Mouse (Mus musculus) adrenal gland, adult 18-20 months (tissue): ENCODE measurements around the gene Espn. TPM values are rescaled to one million over a fixed set of nuclear protein-coding genes. Genes with fewer than 3 reads are reported as not detected.

Source experiments
- DNase-seq, 2 experiments: peaks; one replicate each; pipeline ENCODE4 v3.0.0; 2021 to 2022; ENCODE audit warnings: low spot score in 2 of 2
- long read RNA-seq, 2 experiments: library from polyadenylated mRNA; stranded (forward); transcript quantifications; one replicate each; pipeline ENCODE4 v2.0.0; 2021
- total RNA-seq, 2 experiments: library from RNA; stranded (reverse); gene quantifications; 1 replicate in 1 of 2; 2 replicates in 1 of 2; pipeline ENCODE4 v1.2.3; 2021

Gene Espn
- total RNA-seq, result 1 to 10 TPM; 1.9 to 3.3 TPM
- long read RNA-seq, experiment 1, partial matches to known transcripts, result 0 of 2 reads
- long read RNA-seq, experiment 1, other reads (novel, unspliced or antisense), result 2 of 2 reads
- long read RNA-seq, experiment 2, result 0 reads

DNA sequence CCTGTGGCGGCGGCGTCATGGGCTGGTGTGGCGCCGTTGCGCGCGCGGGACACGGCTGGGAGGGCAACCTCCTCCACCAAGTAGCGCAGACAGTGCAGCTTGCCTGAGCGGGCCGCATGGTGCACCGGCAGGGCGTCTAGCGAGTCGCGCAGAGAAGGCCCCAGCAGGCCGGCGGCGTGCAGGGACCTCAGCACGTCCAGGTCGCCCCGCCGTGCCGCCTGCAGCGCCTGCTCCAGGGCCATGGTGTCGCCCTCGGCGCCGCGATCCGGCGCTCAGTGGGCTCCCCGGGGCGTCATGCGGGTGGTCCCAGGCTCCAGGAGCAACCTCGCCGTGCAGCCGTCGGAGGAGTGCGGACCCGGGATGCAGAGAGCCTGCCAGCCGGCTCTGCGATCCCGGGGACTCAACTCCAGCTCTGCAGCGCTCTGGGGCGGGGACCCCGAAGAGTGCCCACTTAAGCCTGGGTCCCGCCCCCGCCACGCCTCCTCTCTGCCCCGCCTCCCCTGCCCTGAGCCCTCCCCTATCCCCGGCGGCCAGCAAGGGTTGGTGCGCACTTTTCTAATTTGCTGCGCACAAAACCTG, at the start of gene Espn:
Gene Espn, minus strand, starts transcription at position 406 of the 579 bp plus-strand sequence.
- peak; percentile 47 to 63 for DNase-seq

DNA sequence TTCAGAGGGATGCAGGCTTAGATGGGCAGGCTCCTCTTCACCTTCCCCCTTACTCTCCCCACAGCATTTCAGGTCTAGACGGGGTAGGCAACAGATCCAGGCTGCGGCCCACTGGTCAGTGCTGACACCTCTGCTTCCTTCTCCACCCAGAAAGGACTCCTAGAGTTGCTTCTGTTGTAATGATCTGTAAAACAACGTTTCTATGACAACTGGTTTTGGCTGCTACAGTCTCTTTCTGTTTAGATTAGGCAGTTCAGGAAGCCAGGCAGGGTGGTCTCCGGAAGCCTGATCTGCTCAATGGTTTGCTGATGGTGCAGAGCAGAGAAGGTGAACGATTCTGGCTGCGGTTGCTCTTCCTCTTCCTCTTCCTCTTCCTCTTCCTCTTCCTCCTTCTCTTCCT, 49.3 kb upstream of the Espn start:
- DNase-seq, result no peak

DNA sequence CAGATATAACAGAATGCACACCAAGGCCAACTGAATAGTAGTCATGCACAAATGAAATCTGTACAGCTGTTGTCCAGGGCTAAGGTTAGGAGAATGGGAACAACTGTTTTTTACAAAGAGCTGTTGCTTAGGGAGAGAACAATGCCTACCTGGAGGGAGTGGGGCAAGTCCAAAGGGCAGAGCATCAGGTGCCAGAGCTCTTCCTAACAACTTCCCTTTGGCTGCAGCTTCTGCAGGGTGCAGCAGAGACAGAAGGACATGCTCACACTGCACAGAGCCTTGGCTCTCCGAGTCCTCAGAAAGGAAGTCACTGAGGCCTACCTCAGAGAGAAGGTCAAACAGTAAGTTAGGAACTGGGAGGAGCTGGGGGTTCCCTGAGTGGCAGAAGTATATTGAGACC, 47.4 kb upstream of the Espn start:
- no peak for DNase-seq

DNA sequence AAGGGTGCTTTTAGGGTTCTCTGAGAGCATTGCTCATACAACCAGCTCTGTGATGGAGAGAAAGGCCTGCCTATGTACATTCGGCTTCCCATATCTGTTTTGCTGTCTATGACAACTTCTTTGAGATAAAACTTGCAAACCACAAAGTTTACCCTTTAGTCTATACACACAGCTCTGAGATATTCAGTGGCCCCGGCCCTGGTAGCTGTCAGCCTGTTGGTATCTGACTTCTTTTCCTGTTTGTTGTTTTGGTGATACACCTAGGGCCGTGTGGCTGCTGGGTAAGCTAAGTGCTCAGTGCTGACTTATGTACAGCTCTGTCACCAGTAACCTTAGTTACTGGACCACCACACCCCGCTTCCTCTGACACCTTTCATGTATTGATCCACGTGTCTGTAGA, 45.4 kb upstream of the Espn start:
- DNase-seq, result no peak

DNA sequence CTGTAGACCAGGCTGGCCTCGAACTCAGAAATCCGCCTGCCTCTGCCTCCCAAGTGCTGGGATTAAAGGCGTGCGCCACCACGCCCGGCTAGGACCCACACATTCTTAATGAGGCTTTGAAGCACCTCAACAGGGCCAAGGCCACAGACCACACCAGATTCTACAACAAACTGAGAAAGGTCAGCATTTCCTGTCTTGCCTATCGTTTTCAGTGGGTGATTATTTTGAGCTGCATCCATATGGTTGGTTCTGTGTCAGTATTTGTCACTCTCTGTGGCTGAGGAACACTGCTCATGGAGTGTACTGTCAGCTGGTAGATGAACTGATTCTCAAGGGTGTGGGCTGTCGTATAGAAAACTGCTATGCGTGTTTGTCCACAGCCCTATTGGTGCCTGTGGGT, 44.1 kb upstream of the Espn start:
- no peak for DNase-seq

DNA sequence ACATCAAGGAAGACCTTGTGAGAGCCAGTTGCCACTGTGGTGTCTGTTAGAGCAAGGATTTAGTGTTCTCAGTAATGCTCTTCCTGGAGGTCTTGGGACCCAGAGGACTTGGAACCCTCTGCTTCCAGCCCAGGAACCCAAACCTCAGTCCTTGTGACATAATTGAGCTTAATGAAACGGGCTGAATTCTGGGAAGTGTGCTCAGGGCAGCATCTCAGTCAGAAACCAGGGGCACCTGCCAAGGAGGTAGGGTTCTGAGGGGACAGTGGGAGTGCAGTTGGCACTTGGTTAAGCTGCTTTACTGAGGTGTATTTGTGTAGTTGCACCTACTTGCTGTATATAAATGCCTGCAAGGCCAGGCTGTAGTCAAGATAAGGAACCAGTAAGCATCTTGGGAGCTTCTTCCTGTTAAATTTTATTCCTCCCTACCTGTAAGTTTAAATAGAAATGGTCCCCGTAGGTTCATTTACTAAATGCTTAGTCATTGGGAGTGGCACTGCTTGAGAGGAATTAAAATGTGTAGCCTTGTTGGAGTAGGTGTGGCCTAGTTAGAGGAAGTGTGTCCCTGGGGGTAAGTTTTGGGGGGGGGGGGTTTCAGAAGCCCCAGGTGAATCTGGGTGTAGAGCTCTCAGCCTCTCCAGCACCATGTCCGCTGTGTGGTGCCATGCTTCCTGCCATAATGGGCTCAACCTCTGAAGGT, 42.5 kb upstream of the Espn start:
- DNase-seq, result no peak

DNA sequence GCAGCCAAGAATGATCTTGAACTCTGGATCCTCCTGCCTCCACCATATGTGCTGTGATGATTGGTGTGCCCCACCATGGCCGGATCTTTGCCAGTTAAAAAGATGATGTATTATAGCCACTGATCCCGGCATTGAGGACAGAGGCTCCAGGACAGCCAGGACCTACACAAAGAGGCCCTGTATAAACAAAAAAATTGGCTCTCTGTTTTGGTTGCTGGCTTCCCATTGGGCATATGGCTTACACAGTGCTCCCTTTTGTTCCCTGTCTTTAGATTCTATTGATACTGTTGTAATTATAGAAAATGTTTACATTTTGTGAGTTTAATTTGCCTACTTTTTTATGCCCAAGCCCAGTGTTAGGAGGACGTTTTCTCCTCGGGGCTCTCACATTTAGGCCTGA, 40.4 kb upstream of the Espn start:
- DNase-seq, result no peak

DNA sequence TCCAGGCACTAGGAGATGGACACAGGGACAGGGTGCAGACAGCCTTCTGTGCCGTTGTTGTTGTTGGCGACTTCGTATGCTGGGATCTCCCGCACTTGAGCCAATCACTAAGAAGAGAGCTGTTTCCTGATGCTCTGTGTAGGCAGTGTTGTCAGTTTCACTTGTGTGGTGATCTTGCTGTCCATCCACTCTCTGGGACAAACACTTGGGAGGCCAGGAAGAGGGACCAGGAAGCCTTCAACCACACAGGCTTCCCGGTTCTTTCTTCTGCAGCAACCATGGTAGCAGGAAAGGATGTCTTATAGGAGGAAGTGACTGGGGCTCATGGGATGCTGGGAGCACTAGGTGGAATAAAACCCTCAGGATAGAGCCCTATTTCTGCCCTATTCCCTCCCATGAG, 38.5 kb upstream of the Espn start:
- DNase-seq, result no peak

DNA sequence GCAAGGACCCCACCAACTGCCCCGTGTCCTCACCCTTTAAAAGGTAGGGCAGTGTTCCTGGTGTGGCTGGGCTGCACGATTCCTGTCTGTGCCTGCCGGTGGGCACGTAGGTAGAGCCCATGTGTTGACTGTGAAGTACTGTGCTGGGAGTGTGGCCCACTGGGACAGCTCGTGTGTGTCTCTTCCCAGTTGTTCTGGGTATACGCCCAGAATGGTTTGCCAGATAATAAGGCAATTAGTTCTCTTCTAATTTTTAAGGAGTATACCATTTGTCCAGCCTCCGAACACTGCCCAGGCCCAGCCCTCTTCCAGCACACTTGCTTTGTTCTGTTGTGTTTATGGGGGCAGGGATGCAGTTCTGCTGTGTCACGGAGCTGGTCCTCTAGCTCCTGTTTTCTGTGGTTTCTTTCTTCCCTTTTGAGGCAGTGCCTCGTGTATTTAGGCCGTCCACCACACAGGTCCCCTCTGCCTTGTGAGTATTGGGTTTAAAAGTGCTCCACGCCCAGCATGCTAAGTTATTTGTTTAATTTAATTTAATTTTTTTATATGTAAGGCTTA, 38.0 kb upstream of the Espn start:
- no peak for DNase-seq

DNA sequence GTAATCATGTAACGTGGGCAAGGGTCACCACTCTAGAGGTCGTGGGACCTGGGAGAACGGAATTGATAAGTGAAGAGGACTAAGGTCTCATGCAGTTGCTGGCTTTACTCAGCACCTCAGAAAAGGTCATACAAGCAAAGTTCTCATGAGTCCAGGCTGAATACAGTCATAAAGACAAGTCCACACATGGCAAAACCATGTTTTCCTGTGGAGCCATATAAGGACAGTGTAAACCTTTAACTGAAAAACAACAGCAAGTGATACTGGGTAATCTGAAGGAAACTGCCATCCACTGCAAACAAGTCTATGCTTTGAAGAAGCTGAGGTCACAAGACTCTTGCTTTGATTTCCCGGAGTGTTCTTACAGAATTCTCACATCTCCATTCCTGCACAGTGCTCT, 37.5 kb upstream of the Espn start:
- DNase-seq, result no peak

DNA sequence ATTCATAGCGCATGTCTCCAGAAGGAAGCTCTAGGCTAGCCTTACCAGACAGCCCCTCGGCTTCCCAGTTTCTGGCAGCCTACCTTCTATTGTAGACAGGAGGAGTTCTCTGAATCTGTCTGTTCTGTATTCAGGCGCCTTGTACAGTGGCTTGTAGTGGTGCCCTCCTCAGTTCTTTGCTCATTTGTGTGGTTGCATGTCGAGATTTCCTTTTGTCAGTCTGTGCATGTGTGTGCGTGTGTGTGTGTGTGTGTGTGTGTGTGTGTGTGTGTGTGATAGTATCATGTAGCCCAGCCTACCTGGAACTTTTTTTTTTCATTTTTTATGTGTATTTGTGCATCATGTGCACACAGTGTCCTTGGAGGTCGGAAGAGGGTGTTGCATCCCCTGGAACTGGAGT, 36.9 kb upstream of the Espn start:
- no peak for DNase-seq

DNA sequence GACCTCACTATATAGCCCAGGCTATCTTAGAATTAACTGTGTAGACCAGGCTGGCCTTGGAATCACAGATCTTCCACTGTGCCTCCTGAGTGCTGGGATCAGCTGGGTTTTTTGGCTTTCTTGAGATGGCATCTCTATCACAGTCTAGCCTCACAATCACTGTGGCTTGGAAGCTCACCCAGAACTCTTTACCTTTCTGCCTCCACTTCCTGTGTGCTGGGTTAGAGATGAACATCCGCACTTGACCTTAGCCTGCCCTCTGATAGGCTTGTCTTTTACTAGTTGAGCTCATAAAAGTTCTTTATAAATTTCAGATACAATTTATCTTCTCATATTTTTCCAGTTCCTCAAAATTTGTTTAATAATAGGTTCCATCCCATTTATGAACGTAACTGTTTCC, 36.5 kb upstream of the Espn start:
- DNase-seq, result no peak

DNA sequence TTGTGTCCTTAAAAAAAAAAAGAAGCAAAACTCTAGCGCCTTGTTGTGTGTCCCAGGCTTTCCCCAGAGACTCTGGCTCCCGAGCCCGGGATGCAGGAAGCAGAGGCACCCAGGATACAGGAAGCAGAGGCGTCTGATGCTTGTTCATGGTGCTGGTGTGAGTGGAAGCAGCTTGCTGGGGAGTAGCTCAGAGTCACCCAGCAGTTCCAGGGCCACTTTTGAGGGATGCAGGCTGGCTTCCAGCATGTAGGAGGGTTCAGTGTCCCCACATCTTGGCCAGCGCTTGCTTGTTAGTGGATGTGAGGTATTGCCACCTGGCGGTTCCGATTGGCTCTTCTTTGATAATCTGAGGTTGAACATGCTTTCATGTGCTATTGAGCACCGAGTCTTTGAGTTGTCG, 35.0 kb upstream of the Espn start:
- DNase-seq, result no peak

DNA sequence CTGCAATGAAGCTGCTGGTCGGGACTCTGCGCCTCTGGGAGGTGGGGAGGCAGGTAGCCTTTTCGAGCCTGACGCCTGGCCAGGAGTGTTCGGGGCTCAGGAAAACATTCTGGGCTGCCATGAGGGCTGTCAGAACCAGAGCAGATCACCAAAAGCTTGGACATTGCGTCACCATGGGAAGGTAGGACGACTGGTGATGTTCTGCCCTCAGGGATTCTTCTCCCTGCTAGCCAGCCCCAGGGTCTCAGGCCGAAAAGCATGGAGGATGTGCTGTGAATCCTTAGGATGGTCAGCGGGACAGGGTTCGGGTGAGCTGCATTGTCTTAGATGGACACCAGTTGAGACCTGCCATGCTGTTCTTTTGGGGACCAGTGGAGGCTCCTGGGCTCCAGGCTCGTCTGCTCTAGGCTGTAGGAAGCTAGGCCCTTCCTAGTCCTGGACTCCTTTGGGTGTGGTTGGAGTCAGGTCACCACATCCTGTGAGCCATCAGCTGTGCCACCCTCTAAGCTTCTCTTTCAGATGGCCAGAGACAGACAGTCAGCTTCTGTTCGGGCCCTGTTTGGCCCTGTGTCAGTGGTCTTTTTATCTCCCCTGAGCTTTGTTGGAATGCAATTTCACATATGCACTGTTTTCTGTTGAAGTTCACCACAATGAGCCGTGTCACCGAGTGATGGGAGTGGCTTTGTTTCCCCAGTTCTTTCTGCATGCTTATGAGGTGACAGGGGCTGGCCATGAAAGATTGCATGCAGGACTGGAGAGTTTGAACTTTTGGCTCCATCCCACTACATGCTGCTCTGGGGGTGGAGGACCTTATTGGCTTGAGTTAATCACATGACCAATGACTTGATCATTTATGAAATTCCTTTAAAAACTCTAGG, 34.3 kb upstream of the Espn start:
- no peak for DNase-seq

DNA sequence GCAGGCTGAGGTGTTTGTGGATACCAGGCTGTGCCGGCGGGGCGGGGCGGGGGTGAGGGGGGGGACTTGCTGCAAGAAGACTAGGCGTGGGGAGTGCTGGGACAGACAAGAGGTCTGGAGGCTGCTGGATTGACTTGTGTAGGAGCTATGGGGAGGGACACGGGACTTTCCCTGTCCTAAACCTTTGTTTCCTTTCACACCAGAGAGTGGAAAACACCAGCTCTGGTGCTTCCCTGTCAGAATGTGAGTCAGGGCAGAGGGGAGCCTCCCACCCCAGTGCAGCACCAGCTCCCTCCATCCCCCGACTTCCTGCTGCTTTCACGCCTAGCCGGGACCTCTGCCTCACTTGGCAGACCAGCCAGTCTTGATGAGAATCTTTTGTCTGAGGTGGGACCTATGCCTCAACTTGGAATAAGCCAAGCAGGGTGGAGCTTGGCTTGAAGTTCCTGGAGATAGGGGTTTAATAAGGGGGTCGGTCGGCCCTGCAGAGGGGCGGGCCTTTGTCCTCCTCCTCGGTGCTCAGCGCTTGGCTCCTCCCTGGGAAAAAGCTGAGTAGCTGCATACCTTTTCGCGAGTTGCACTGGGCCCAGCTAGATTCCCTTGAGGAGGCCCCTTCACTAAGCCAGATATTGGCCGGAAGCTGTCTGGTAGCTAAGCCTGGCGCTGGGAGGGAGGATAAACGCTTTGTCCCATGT, 33.5 kb upstream of the Espn start:
- DNase-seq, result no peak

DNA sequence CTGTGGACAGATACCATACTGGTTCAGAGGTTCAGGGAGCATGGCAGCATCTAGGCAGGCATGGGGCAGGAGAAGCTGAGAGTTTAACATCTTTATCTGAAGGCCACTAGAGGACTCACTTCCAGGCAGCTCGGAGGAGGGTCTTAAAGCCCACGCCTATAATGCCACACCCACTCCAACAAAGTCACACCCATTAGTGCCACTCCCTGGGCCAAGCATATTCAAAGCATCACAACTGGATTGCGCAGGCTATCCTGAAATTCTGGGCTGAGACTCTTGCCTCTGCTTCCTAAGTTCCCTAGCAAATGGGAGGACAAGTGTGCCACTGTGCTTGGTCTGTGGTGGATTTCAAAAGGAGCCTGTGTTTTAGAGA, 33.0 kb upstream of the Espn start:
- no peak for DNase-seq

DNA sequence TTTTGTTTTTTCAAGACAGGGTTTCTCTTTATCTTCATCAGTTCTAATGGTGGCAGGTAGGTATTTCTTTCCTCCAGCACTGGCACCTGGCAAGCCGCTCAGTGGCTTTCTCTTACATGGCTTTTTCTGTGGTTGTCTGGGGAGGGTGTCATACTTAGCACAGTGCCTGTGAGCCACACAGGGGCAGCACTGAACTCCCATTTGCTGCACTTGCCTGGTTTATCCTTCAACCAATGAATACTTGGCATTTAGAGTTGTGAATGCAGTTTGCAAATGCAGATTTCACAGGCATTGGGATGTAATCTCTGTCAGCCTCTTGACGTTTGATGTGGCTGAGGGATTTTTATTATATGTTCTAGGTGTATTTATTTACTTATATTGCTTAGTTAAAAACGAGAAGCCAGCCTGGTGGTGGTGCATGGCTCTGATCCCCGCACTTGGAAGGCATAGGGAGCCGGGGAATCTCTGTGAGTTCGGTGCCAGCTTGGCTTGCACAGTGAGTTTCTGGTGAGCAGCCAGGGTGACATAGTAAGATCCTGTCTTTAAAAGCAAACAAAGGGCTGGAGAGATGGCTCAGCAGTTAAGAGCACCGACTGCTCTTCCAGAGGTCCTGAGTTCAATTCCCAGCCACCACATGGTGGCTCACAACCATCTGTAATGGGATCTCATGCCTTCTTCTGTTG, 32.3 kb upstream of the Espn start:
- no peak for DNase-seq

DNA sequence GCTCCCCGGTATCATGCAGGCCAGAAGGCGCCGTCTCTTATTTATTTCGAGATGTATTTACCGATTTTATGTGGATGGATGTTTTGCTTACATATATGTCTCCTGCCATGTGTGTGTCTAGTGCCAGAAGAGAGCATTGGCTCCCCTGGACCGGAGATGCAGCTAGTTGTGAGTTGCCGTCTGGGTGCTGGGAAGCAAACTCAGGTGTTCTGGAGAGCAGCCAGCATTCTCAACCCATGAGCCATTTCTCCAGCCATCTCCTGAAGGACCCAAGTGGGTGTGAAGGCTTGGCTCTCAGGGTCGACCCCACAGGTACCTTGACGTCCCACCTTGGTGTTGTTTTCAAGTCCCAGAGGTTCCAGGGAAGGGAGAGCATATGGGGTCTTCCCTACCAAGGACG, 30.0 kb upstream of the Espn start:
- DNase-seq, result no peak

DNA sequence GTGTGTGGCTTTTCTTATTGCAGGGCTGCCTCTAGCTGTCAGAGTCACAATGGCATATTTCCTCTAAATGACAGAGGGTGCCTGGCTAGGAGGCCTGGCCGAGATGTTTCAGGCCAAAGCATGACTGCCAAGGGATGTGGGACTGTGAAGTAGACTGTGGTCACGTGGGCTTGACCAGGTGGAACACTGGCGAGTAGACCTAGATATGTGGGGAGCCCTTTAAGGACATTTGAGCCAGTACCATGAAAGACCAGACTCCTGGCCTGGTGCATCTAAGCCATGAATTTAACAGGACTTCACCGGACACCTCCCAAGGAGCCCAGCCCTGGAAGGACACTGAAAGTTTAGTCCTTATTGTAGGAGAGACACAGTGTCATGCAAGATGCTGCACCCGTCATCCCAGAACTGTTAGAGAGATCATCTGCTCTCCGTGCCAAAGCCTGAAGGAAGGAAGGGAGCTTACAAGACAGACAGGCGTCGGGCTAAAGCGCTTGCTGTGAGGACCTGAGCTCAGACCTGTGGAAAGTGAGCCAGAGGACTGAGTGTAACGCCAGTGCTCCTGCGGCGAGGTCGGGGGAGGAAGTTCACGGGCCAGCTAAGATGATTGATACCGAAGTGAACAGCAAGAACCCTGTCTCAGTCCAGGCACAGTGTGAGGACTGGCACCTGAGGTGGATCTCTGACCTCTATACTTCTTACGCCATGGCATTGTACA, 27.9 kb upstream of the Espn start:
- DNase-seq, result no peak
